28 mouse cellular contexts compared by ENCODE assay signal in genomic region chr12:50995664-50996063, GRCm38 (mm10).
DNase-seq lines count a peak whose midpoint lies in the region; ATAC-seq and TF ChIP-seq lines count a peak whose summit lies in the region.
"Had no signal": no experiment of that assay in that cellular context is flagged by ENCODE, and none has a peak within 500 bp of the region (broad histone marks: within the 10 kb centered on the region; RNA-seq: fewer than 3 reads in every experiment).

No protein-coding gene starts in this region.

- peaks cover 3% of the 10 kb centered on the region for H3K27me3 ChIP-seq in midbrain, embryonic 11.5 days (ENCODE audit: control insufficient read depth, insufficient read depth, low read length)
- peaks cover 10% of the 10 kb centered on the region for H3K27me3 ChIP-seq in midbrain, embryonic 15.5 days (replicated peaks)
- H3K27me3 ChIP-seq in neural tube, embryonic 15.5 days (replicated peaks) = no peaks in the 10 kb centered on the region
- H3K27me3 ChIP-seq: CH12.LX; embryonic facial prominence, embryonic 13.5 days; embryonic facial prominence, embryonic 15.5 days; forebrain, embryonic 12.5 days had no signal

- no peak overlapping the region for H3K4me2 ChIP-seq in midbrain, embryonic 11.5 days
- no peak overlapping the region for H3K4me2 ChIP-seq in midbrain, embryonic 15.5 days
- H3K4me2 ChIP-seq in neural tube, embryonic 15.5 days = no peak overlapping the region
- H3K4me2 ChIP-seq: embryonic facial prominence, embryonic 13.5 days; embryonic facial prominence, embryonic 15.5 days; forebrain, embryonic 12.5 days had no signal

- H3K27ac ChIP-seq in midbrain, embryonic 11.5 days (ENCODE audit: low read depth, low read length) = no peak overlapping the region
- H3K27ac ChIP-seq in midbrain, embryonic 15.5 days = no peak overlapping the region
- H3K27ac ChIP-seq in neural tube, embryonic 15.5 days (replicated peaks) = no peak overlapping the region
- H3K27ac ChIP-seq: embryonic facial prominence, embryonic 13.5 days; embryonic facial prominence, embryonic 15.5 days; forebrain, embryonic 10.5 days; forebrain, embryonic 12.5 days had no signal

- H3K9me3 ChIP-seq in midbrain, embryonic 11.5 days (ENCODE audit: control insufficient read depth, low read length) = no peaks in the 10 kb centered on the region
- H3K9me3 ChIP-seq in midbrain, embryonic 15.5 days = no peaks in the 10 kb centered on the region
- no peaks in the 10 kb centered on the region for H3K9me3 ChIP-seq in neural tube, embryonic 15.5 days (replicated peaks)
- H3K9me3 ChIP-seq: embryonic facial prominence, embryonic 13.5 days; embryonic facial prominence, embryonic 15.5 days; forebrain, embryonic 10.5 days; forebrain, embryonic 12.5 days had no signal

- no peak overlapping the region for H3K9ac ChIP-seq in midbrain, embryonic 11.5 days (ENCODE audit: low read length)
- no peak overlapping the region for H3K9ac ChIP-seq in midbrain, embryonic 15.5 days
- H3K9ac ChIP-seq in neural tube, embryonic 15.5 days (replicated peaks) = no peak overlapping the region
- H3K9ac ChIP-seq: embryonic facial prominence, embryonic 13.5 days; embryonic facial prominence, embryonic 15.5 days; forebrain, embryonic 12.5 days had no signal

- no peak for ATAC-seq in midbrain, embryonic 11.5 days (ENCODE audit: low FRiP score)
- ATAC-seq in midbrain, embryonic 15.5 days (replicated peaks) = no peak
- peak; percentile 64 for ATAC-seq in neural tube, embryonic 15.5 days (ENCODE audit: low FRiP score)
- ATAC-seq: activated CD4-positive, CD25-positive, alpha-beta regulatory T cell, adult 4 months; CD4-positive, CD25-positive, alpha-beta regulatory T cell, adult 4 months; forebrain, embryonic 14.5 days; forebrain, embryonic 16.5 days; Patski had no signal

- no peak for TF ChIP-seq CTCF in brain, embryonic 14.5 days (IDR thresholded peaks at IDR 0.05; ENCODE audit: borderline replicate concordance, extremely low read depth, insufficient read depth, insufficient read length)

- no peaks in the 10 kb centered on the region for H3K36me3 ChIP-seq in midbrain, embryonic 11.5 days (ENCODE audit: control insufficient read depth, insufficient read depth, low read length)
- no peaks in the 10 kb centered on the region for H3K36me3 ChIP-seq in midbrain, embryonic 15.5 days (replicated peaks)
- H3K36me3 ChIP-seq in neural tube, embryonic 15.5 days = no peaks in the 10 kb centered on the region
- H3K36me3 ChIP-seq: embryonic facial prominence, embryonic 13.5 days; embryonic facial prominence, embryonic 15.5 days; forebrain, embryonic 10.5 days; forebrain, embryonic 12.5 days; G1E had no signal

- H3K4me3 ChIP-seq in midbrain, embryonic 11.5 days (ENCODE audit: low read depth, low read length) = no peak overlapping the region
- H3K4me3 ChIP-seq in midbrain, embryonic 15.5 days = no peak overlapping the region
- no peak overlapping the region for H3K4me3 ChIP-seq in neural tube, embryonic 15.5 days (replicated peaks)
- H3K4me3 ChIP-seq: embryonic facial prominence, embryonic 13.5 days; embryonic facial prominence, embryonic 15.5 days; erythroblast, embryonic 14.5 days; forebrain, embryonic 10.5 days; forebrain, embryonic 12.5 days had no signal

- peaks cover under 1% of the 10 kb centered on the region; the same call in 1 of the 2 replicates for H3K4me1 ChIP-seq in midbrain, embryonic 11.5 days (ENCODE audit: control insufficient read depth, insufficient read depth, low read length)
- H3K4me1 ChIP-seq in midbrain, embryonic 15.5 days = peaks cover 12% of the 10 kb centered on the region
- H3K4me1 ChIP-seq in neural tube, embryonic 15.5 days = peaks cover 19% of the 10 kb centered on the region

- WGBS in midbrain, embryonic 11.5 days = 93% methylated on average over 1 of the region's 1 CpGs
- WGBS in midbrain, embryonic 15.5 days = 79% methylated on average over 1 of the region's 1 CpGs
- 20% methylated on average over 1 of the region's 1 CpGs for WGBS in neural tube, embryonic 15.5 days

- TF ChIP-seq POLR2A in brain, embryonic 14.5 days (IDR thresholded peaks at IDR 0.05; ENCODE audit: borderline replicate concordance, extremely low read depth, insufficient read depth, insufficient read length, poor library complexity, severe bottlenecking) = no peak

- peak; percentile 56 for DNase-seq in midbrain, embryonic 11.5 days (ENCODE audit: low spot score, missing footprints)
- DNase-seq in brain, embryonic 14.5 days (ENCODE audit: low read depth) = peak; percentile 15
- no peak for DNase-seq in left cerebral cortex, adult 9 months (ENCODE audit: low spot score in 2 of 2)
- DNase-seq: adrenal gland, adult 8-10 months; adrenal gland, postnatal 14 days; adrenal gland, postnatal 36 days; B cell, adult 2 months; cerebellum, adult 11 months; cerebellum, adult 18-20 months; cerebellum, adult 8-10 months; cerebellum, adult 9-11 months; cerebellum, postnatal 14 days; cerebellum, postnatal 36 days; embryo, embryonic 11 days had no signal

Comparison
In these comparisons a context has a peak if more than half of its experiments do, and no peak if none do; other contexts are left out.
1. DNase-seq: peak in midbrain, embryonic 11.5 days (single experiment) and brain, embryonic 14.5 days (single experiment); none in left cerebral cortex, adult 9 months (0 of 2).